Mouse (Mus musculus): ENCODE measurements around the gene Spg21. TPM values are rescaled to one million over a fixed set of nuclear protein-coding genes. Genes with fewer than 3 reads are reported as not detected.
A peak's percentile ranks its signal among the peaks of the same experiment; 100 is the strongest.

Gene Spg21
- total and polyA plus RNA-seq, 3 experiments: 40.4 to 136 (median 43.4) TPM

DNA sequence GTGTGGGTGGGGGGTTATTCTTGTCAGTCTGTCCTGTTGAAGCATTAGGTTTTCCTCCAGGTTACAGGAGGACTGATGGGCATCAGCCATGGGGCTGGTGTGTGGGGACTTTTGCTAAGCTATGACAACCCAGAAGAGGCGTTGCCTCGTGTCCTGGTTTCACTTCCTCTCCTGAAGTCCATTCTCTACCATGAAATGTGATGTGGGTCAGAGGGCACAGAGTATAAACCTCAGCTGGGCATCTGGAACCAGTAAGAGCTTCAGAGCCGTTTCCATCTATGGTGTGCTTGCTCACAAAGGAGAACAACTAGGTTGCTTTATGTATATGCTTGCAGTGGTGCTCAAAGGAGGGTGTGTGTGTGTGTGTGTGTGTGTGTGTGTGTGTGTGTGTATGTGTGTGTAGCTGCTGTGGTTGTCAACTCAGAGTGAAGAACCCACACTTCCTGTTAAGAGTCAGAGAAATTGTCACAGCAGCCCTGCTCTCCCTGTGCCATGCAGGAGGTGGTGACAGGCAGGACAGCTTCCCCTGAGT, 74.5 kb downstream of the Spg21 start:
- dilution Hi-C loops (cut with MboI; ENCODE audit: extremely low pct_ligation_motif_present, extremely low pct_unique_long_range_greater_than_20kb, low sequenced_read_pairs): no loop called here
- peak overlapping the region; percentile 42; the same call in 1 of the 2 replicates for H3K9ac ChIP-seq (ENCODE audit: insufficient read depth, low read depth)

DNA sequence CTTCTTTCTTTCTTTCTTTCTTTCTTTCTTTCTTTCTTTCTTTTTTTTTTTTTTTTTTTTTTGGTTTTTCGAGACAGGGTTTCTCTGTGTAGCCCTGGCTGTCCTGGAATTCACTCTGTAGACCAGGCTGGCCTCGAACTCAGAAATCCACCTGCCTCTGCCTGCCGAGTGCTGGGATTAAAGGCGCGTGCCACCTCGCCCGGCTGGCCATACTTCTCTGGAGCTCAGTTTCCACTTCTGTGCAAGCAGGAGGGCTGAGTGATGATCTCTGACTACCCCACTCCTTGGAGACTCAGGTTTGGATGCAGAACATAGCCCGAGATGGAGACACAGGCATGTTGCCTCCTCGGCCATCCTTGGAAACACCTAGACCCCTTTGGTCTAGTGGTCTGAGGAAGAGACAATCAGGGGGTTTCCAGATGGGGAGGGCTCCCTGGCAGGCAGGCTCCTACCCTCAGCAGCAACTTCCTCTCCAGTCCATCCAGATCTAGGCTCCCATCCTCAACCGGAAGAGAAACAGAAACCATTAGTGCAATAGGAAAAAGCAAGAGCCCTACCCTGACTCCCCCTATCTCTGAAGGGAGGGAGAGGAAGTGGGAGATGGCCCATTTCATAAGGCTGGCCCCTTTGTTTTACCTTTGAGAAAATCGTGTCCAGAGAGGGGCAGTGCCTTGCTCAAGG, 75.2 kb downstream of the Spg21 start:
- H3K4me2 ChIP-seq (ENCODE audit: insufficient read depth, low read depth, poor library complexity, severe bottlenecking): peak overlapping the region; percentile 52
- peak; percentile 92 for TF ChIP-seq CHD1 (IDR thresholded peaks at IDR 0.05; ENCODE audit: low read depth, low read length)
- 0 out of 2 replicates have a peak, but pooled peaks have one; percentile 3 for TF ChIP-seq TBP (conservative IDR thresholded peaks at IDR 0.05; ENCODE audit: low read depth, low read length)
- TF ChIP-seq MAX (IDR thresholded peaks at IDR 0.05; ENCODE audit: low read length): no peak
- TF ChIP-seq CHD2 (IDR thresholded peaks at IDR 0.05; ENCODE audit: low read length): 0 out of 2 replicates have a peak, but pooled peaks have one; percentile 43
- TF ChIP-seq ZC3H11A (IDR thresholded peaks at IDR 0.05; ENCODE audit: low read depth, low read length): no peak
- TF ChIP-seq USF1 (IDR thresholded peaks at IDR 0.05; ENCODE audit: low read depth, low read length): no peak
- no peak for TF ChIP-seq POLR2AphosphoS2 (IDR thresholded peaks at IDR 0.05; ENCODE audit: low read depth, low read length)
- no peak for TF ChIP-seq RCOR1 (conservative IDR thresholded peaks at IDR 0.05; ENCODE audit: low read depth, low read length)
- no peak for TF ChIP-seq JUND (conservative IDR thresholded peaks at IDR 0.05; ENCODE audit: low read depth, low read length)
- no peak for TF ChIP-seq KAT2A (IDR thresholded peaks at IDR 0.05; ENCODE audit: insufficient replicate concordance, low read length)
- no peak for TF ChIP-seq UBTF (IDR thresholded peaks at IDR 0.05; ENCODE audit: low read depth, low read length)
- TF ChIP-seq MYC (IDR thresholded peaks at IDR 0.05; ENCODE audit: low read depth, low read length): no peak
- peak; percentile 30; the same call in 1 of the 2 replicates for TF ChIP-seq EP300 (IDR thresholded peaks at IDR 0.05; ENCODE audit: low read length)
- no peak for TF ChIP-seq MXI1 (IDR thresholded peaks at IDR 0.05; ENCODE audit: low read depth, low read length)
- no peak for TF ChIP-seq NRF1 (IDR thresholded peaks at IDR 0.05; ENCODE audit: low read depth, low read length)
- peak; percentile 75 for TF ChIP-seq ZNF384 (IDR thresholded peaks at IDR 0.05; ENCODE audit: low read depth, low read length)
- TF ChIP-seq NELFE (IDR thresholded peaks at IDR 0.05; ENCODE audit: low read depth, low read length): no peak

More for the DNA sequence above, 74.5 kb downstream of the Spg21 start:
- no peak for TF ChIP-seq UBTF (IDR thresholded peaks at IDR 0.05; ENCODE audit: low read depth, low read length)
- TF ChIP-seq TBP (conservative IDR thresholded peaks at IDR 0.05; ENCODE audit: low read depth, low read length): peak; percentile 67; the same call in 1 of the 2 replicates
- TF ChIP-seq MXI1 (IDR thresholded peaks at IDR 0.05; ENCODE audit: low read depth, low read length): peak; percentile 71
- TF ChIP-seq SMC3 (IDR thresholded peaks at IDR 0.05; ENCODE audit: low read depth, low read length): peak; percentile 20; the same call in 1 of the 2 replicates
- TF ChIP-seq NELFE (IDR thresholded peaks at IDR 0.05; ENCODE audit: low read depth, low read length): peak; percentile 67; the same call in 1 of the 2 replicates
- TF ChIP-seq IRF4 (IDR thresholded peaks at IDR 0.05; ENCODE audit: low read depth, low read length): peak; percentile 99
- TF ChIP-seq USF1 (IDR thresholded peaks at IDR 0.05; ENCODE audit: low read depth, low read length): no peak
- 0 out of 2 replicates have a peak, but pooled peaks have one; percentile 26 for TF ChIP-seq KAT2A (IDR thresholded peaks at IDR 0.05; ENCODE audit: insufficient replicate concordance, low read length)
- TF ChIP-seq E2F4 (IDR thresholded peaks at IDR 0.05; ENCODE audit: insufficient replicate concordance, low read depth, low read length): no peak
- no peak for TF ChIP-seq ZKSCAN1 (IDR thresholded peaks at IDR 0.05; ENCODE audit: borderline replicate concordance, low read depth, low read length)
- TF ChIP-seq MAFK (IDR thresholded peaks at IDR 0.05; ENCODE audit: insufficient replicate concordance, low read length): 0 out of 2 replicates have a peak, but pooled peaks have one; percentile 24
- TF ChIP-seq MAX (IDR thresholded peaks at IDR 0.05; ENCODE audit: low read length): peak; percentile 89
- TF ChIP-seq BHLHE40 (IDR thresholded peaks at IDR 0.05; ENCODE audit: low read depth, low read length): peak; percentile 75
- TF ChIP-seq ETS1 (conservative IDR thresholded peaks at IDR 0.05; ENCODE audit: low read depth, low read length): peak; percentile 69
- peak; percentile 22; the same call in 1 of the 2 replicates for TF ChIP-seq JUN (IDR thresholded peaks at IDR 0.05; ENCODE audit: insufficient read depth, low read depth, low read length)
- peak; percentile 60 for TF ChIP-seq CHD2 (IDR thresholded peaks at IDR 0.05; ENCODE audit: low read length)
- peak; percentile 69; the same call in 1 of the 2 replicates for TF ChIP-seq RCOR1 (conservative IDR thresholded peaks at IDR 0.05; ENCODE audit: low read depth, low read length)
- peak; percentile 95 for TF ChIP-seq EP300 (IDR thresholded peaks at IDR 0.05; ENCODE audit: low read length)
- TF ChIP-seq ZMIZ1 (IDR thresholded peaks at IDR 0.05; ENCODE audit: low read depth, low read length): peak; percentile 51
- TF ChIP-seq TCF12 (IDR thresholded peaks at IDR 0.05; ENCODE audit: low read depth, low read length): peak; percentile 71
- TF ChIP-seq POLR2A (IDR thresholded peaks at IDR 0.05; ENCODE audit: low read depth, low read length): peak; percentile 38; the same call in 1 of the 2 replicates
- TF ChIP-seq ELF1 (IDR thresholded peaks at IDR 0.05; ENCODE audit: low read depth, low read length): peak; percentile 70
- TF ChIP-seq CTCF (conservative IDR thresholded peaks at IDR 0.05 in 1 of 2, IDR thresholded peaks at IDR 0.05 in 1 of 2; ENCODE audit: low read depth in 2 of 2, low read length in 2 of 2): no peak
- TF ChIP-seq SIN3A (IDR thresholded peaks at IDR 0.05; ENCODE audit: low read length): peak; percentile 72
- TF ChIP-seq POLR2AphosphoS2 (IDR thresholded peaks at IDR 0.05; ENCODE audit: low read depth, low read length): peak; percentile 46; the same call in 1 of the 2 replicates
- peak; percentile 77; the same call in 1 of the 2 replicates for TF ChIP-seq MAZ (IDR thresholded peaks at IDR 0.05; ENCODE audit: low read depth, low read length)
- TF ChIP-seq JUND (conservative IDR thresholded peaks at IDR 0.05; ENCODE audit: low read depth, low read length): no peak; the same call in 1 of the 2 replicates
- peak; percentile 53 for TF ChIP-seq HCFC1 (IDR thresholded peaks at IDR 0.05; ENCODE audit: low read depth, low read length)
- peak; percentile 78 for TF ChIP-seq MEF2A (IDR thresholded peaks at IDR 0.05; ENCODE audit: borderline replicate concordance, low read depth, low read length)
- TF ChIP-seq RAD21 (IDR thresholded peaks at IDR 0.05; ENCODE audit: low read depth, low read length): no peak; the same call in 1 of the 2 replicates
- peak; percentile 97 for TF ChIP-seq MYC (IDR thresholded peaks at IDR 0.05; ENCODE audit: low read depth, low read length)
- peak overlapping the region in 1 of 3 experiments; percentile 12 for H3K4me3 ChIP-seq (replicated peaks in 1 of 3; ENCODE audit: low read depth in 2 of 3, low read length in 2 of 3, poor library complexity in 1 of 3)
- peak; percentile 94 for DNase-seq (ENCODE audit: extremely low read depth)
- no peaks in the 10 kb centered on the region for H3K79me2 ChIP-seq (replicated peaks; ENCODE audit: control insufficient read depth, extremely low read depth, insufficient read depth, poor library complexity, severe bottlenecking)
- H3K9me3 ChIP-seq (replicated peaks; ENCODE audit: low read length): peaks cover 6% of the 10 kb centered on the region
- in situ Hi-C loops (cut with MboI; ENCODE audit: low pct_ligation_motif_present, low pct_unique_long_range_greater_than_20kb, low sequenced_read_pairs): loop anchor here (5.0 kb wide), 1 partner anchor 42 kb away; no protein-coding TSS in a partner anchor
- peak overlapping the region; percentile 96 for H3K27ac ChIP-seq (ENCODE audit: insufficient read depth, low read depth)
- H3K27me3 ChIP-seq (replicated peaks): no peaks in the 10 kb centered on the region
- peak overlapping the region; percentile 52 for H3K4me2 ChIP-seq (ENCODE audit: insufficient read depth, low read depth, poor library complexity, severe bottlenecking)
- H3K36me3 ChIP-seq (replicated peaks in 1 of 2; ENCODE audit: control insufficient read depth in 1 of 2, insufficient read depth in 1 of 2, low read length in 1 of 2): no peaks in the 10 kb centered on the region
- H3K4me1 ChIP-seq (ENCODE audit: control insufficient read depth in 1 of 2, insufficient read depth in 2 of 2): peaks cover 23 to 67% of the 10 kb centered on the region in 2 experiments

More for the DNA sequence above, 75.2 kb downstream of the Spg21 start:
- peak; percentile 68 for DNase-seq (ENCODE audit: extremely low read depth)
- no peaks in the 10 kb centered on the region for H3K27me3 ChIP-seq (replicated peaks)
- in situ Hi-C loops (cut with MboI; ENCODE audit: low pct_ligation_motif_present, low pct_unique_long_range_greater_than_20kb, low sequenced_read_pairs): loop anchor here (5.0 kb wide), 1 partner anchor 41 kb away; no protein-coding TSS in a partner anchor
- no peaks in the 10 kb centered on the region for H3K36me3 ChIP-seq (replicated peaks in 1 of 2; ENCODE audit: control insufficient read depth in 1 of 2, insufficient read depth in 1 of 2, low read length in 1 of 2)
- dilution Hi-C loops (cut with MboI; ENCODE audit: extremely low pct_ligation_motif_present, extremely low pct_unique_long_range_greater_than_20kb, low sequenced_read_pairs): no loop called here
- H3K9ac ChIP-seq (ENCODE audit: insufficient read depth, low read depth): peak overlapping the region; percentile 42; the same call in 1 of the 2 replicates
- H3K79me2 ChIP-seq (replicated peaks; ENCODE audit: control insufficient read depth, extremely low read depth, insufficient read depth, poor library complexity, severe bottlenecking): no peaks in the 10 kb centered on the region
- H3K4me1 ChIP-seq (ENCODE audit: control insufficient read depth in 1 of 2, insufficient read depth in 2 of 2): peaks cover 23 to 68% of the 10 kb centered on the region in 2 experiments
- H3K27ac ChIP-seq (ENCODE audit: insufficient read depth, low read depth): peak overlapping the region; percentile 96
- peak overlapping the region in 2 of 3 experiments; percentile 19 to 40 for H3K4me3 ChIP-seq (replicated peaks in 1 of 3; ENCODE audit: low read depth in 2 of 3, low read length in 2 of 3, poor library complexity in 1 of 3)
- H3K9me3 ChIP-seq (replicated peaks; ENCODE audit: low read length): peaks cover 6% of the 10 kb centered on the region
